Mouse (Mus musculus) stomach, embryonic 16.5 days (tissue): ENCODE results near the gene Lrrc4c. TPM values are rescaled to one million over a fixed set of nuclear protein-coding genes. Genes with fewer than 3 reads are reported as not detected.

Experiments used
- ATAC-seq: fragments of 200-750 bp; cut with Nextera tagmentation; 2 replicates; pipeline ENCODE4 v1.8.0; 2017; ENCODE audit warnings: moderate number of reproducible peaks, moderate TSS enrichment; ENCODE audit not compliant: insufficient read depth, low FRiP score
- H3K27ac ChIP-seq: fragments of 300-500 bp; sonication (generic); 2 replicates; pipeline ENCODE4 v1.5.1; 2014; ENCODE audit warnings: low read length
- H3K27me3 ChIP-seq: fragments of 300-500 bp; sonication (generic); 2 replicates; pipeline ENCODE4 v1.6.1; 2014; ENCODE audit warnings: low read length, control low read depth, mixed read lengths; ENCODE audit not compliant: control insufficient read depth, insufficient read depth
- H3K36me3 ChIP-seq: fragments of 300-500 bp; sonication (generic); 2 replicates; pipeline ENCODE4 v1.6.1; 2014; ENCODE audit warnings: low read length; ENCODE audit not compliant: control insufficient read depth, insufficient read depth
- H3K4me1 ChIP-seq: fragments of 300-500 bp; sonication (generic); 2 replicates; pipeline ENCODE4 v1.6.1; 2014; ENCODE audit warnings: low read length, control low read depth, mixed read lengths; ENCODE audit not compliant: control insufficient read depth, insufficient read depth
- H3K4me2 ChIP-seq: fragments of 300-500 bp; sonication (generic); 2 replicates; pipeline ENCODE4 v1.6.1; 2014; ENCODE audit warnings: low read depth, low read length, mixed read lengths
- H3K4me3 ChIP-seq: fragments of 300-500 bp; sonication (generic); replicated peaks from 2 replicates; pipeline ENCODE4 v1.5.1; 2014; ENCODE audit warnings: mild to moderate bottlenecking, low read length
- H3K9ac ChIP-seq: fragments of 300-500 bp; sonication (generic); 2 replicates; pipeline ENCODE4 v1.6.1; 2014; ENCODE audit warnings: low read length
- H3K9me3 ChIP-seq: fragments of 300-500 bp; sonication (generic); replicated peaks from 2 replicates; pipeline ENCODE4 v1.6.1; 2016; ENCODE audit warnings: low read length, control low read depth; ENCODE audit not compliant: control insufficient read depth
- WGBS: fragments of 180-500 bp; shearing (Covaris S2); extraction: QIAGEN DNeasy Blood & Tissue Kit; methylation state at CpG from one replicate; pipeline ENCODE4 v1.1.7; 2014; 5-methylcytosine and 5-hydroxymethylcytosine counted together
- polyA plus RNA-seq: library from polyadenylated mRNA; unstranded; fragments of >200 nt; fragmentation: Nextera tagmentation; extraction: Ambion mirVana; gene quantifications from 2 replicates; pipeline ENCODE4 v1.2.1, GENCODE M21; 2015

Lrrc4c gene
- polyA plus RNA-seq, 1 experiment from 2014 or later: 3.9 TPM

- no peak overlapping the region for H3K4me2 ChIP-seq
- H3K27me3 ChIP-seq: no peaks in the 10 kb centered on the region
- H3K9ac ChIP-seq: no peak overlapping the region
- H3K27ac ChIP-seq: no peak overlapping the region
- 76% methylated on average over 5 of the region's 5 CpGs for WGBS
- no peaks in the 10 kb centered on the region for H3K4me1 ChIP-seq
- no peaks in the 10 kb centered on the region for H3K9me3 ChIP-seq
- H3K36me3 ChIP-seq: no peaks in the 10 kb centered on the region
- no peak for ATAC-seq
- no peak overlapping the region for H3K4me3 ChIP-seq
Observed at GRCm38 (mm10) chr2:96850839-96851396, 532.9 kb downstream of the Lrrc4c start.

GRCm38 (mm10) chr2:96853797-96854196 lies 535.8 kb downstream of the Lrrc4c start:
- 100% methylated on average over 1 of the region's 1 CpGs for WGBS
- no peak for ATAC-seq
- H3K36me3 ChIP-seq: no peaks in the 10 kb centered on the region

GRCm38 (mm10) chr2:96876062-96876461 lies 558.1 kb downstream of the Lrrc4c start:
- H3K27me3 ChIP-seq: no peaks in the 10 kb centered on the region
- no peak overlapping the region for H3K4me2 ChIP-seq
- 89% methylated on average over 1 of the region's 1 CpGs for WGBS
- no peak overlapping the region for H3K9ac ChIP-seq
- H3K9me3 ChIP-seq: no peaks in the 10 kb centered on the region
- no peaks in the 10 kb centered on the region for H3K4me1 ChIP-seq
- H3K36me3 ChIP-seq: no peaks in the 10 kb centered on the region
- no peak overlapping the region for H3K4me3 ChIP-seq
- no peak overlapping the region for H3K27ac ChIP-seq
- ATAC-seq: no peak

More at GRCm38 (mm10) chr2:96853797-96854196, 535.8 kb downstream of the Lrrc4c start:
- H3K27me3 ChIP-seq: no peaks in the 10 kb centered on the region
- no peak overlapping the region for H3K4me2 ChIP-seq
- H3K4me3 ChIP-seq: no peak overlapping the region
- no peak overlapping the region for H3K9ac ChIP-seq
- H3K27ac ChIP-seq: no peak overlapping the region
- H3K9me3 ChIP-seq: no peaks in the 10 kb centered on the region
- H3K4me1 ChIP-seq: no peaks in the 10 kb centered on the region

GRCm38 (mm10) chr2:96949531-96949930 lies 631.6 kb downstream of the Lrrc4c start:
- Histone ChIP-seq H3K9me3 (no peaks in the 10 kb centered on the region), H3K4me1 (no peaks in the 10 kb centered on the region), H3K27ac (no peak overlapping the region), H3K27me3 (no peaks in the 10 kb centered on the region), H3K9ac (no peak overlapping the region), H3K4me2 (no peak overlapping the region), H3K36me3 (no peaks in the 10 kb centered on the region), H3K4me3 (no peak overlapping the region)
- whole genome bisulfite sequencing: 66% methylated on average over 3 of the region's 3 CpGs
- no peak for ATAC-seq

- H3K4me1 ChIP-seq: no peaks in the 10 kb centered on the region
- no peak overlapping the region for H3K27ac ChIP-seq
- no peak overlapping the region for H3K4me2 ChIP-seq
- H3K36me3 ChIP-seq: no peaks in the 10 kb centered on the region
- H3K9me3 ChIP-seq: no peaks in the 10 kb centered on the region
- no peak for ATAC-seq
- no peak overlapping the region for H3K4me3 ChIP-seq
- H3K27me3 ChIP-seq: no peaks in the 10 kb centered on the region
- H3K9ac ChIP-seq: no peak overlapping the region
Observed at GRCm38 (mm10) chr2:96999521-96999920, 681.6 kb downstream of the Lrrc4c start.

GRCm38 (mm10) chr2:97018319-97018718 lies 700.4 kb downstream of the Lrrc4c start:
- Histone ChIP-seq H3K4me3 (no peak overlapping the region), H3K27ac (no peak overlapping the region), H3K4me1 (no peaks in the 10 kb centered on the region), H3K9ac (no peak overlapping the region), H3K27me3 (no peaks in the 10 kb centered on the region), H3K36me3 (no peaks in the 10 kb centered on the region), H3K9me3 (no peaks in the 10 kb centered on the region), H3K4me2 (no peak overlapping the region)
- ATAC-seq: no peak
- 71% methylated on average over 3 of the region's 3 CpGs for WGBS

GRCm38 (mm10) chr2:97026991-97027390 lies 709.0 kb downstream of the Lrrc4c start:
- Histone ChIP-seq H3K4me1 (no peaks in the 10 kb centered on the region), H3K36me3 (no peaks in the 10 kb centered on the region), H3K9ac (no peak overlapping the region), H3K27me3 (no peaks in the 10 kb centered on the region), H3K4me3 (no peak overlapping the region), H3K27ac (no peak overlapping the region), H3K9me3 (no peaks in the 10 kb centered on the region), H3K4me2 (no peak overlapping the region)
- no peak for ATAC-seq
- 57% methylated on average over 1 of the region's 1 CpGs for WGBS

- no peak overlapping the region for H3K9ac ChIP-seq
- WGBS: 86% methylated on average over 1 of the region's 1 CpGs
- no peak overlapping the region for H3K4me2 ChIP-seq
- no peak overlapping the region for H3K27ac ChIP-seq
- H3K4me3 ChIP-seq: no peak overlapping the region
- no peaks in the 10 kb centered on the region for H3K9me3 ChIP-seq
- ATAC-seq: no peak
- H3K27me3 ChIP-seq: no peaks in the 10 kb centered on the region
- no peaks in the 10 kb centered on the region for H3K4me1 ChIP-seq
- H3K36me3 ChIP-seq: no peaks in the 10 kb centered on the region
Observed at GRCm38 (mm10) chr2:97027585-97027984, 709.6 kb downstream of the Lrrc4c start.

- H3K27me3 ChIP-seq: no peaks in the 10 kb centered on the region
- ATAC-seq: no peak
Observed at GRCm38 (mm10) chr2:97036401-97036800, 718.4 kb downstream of the Lrrc4c start.

More at GRCm38 (mm10) chr2:97036401-97036800, 718.4 kb downstream of the Lrrc4c start:
- Histone ChIP-seq H3K4me1 (no peaks in the 10 kb centered on the region), H3K27ac (no peak overlapping the region), H3K4me3 (no peak overlapping the region), H3K4me2 (no peak overlapping the region), H3K9ac (no peak overlapping the region), H3K9me3 (no peaks in the 10 kb centered on the region), H3K36me3 (no peaks in the 10 kb centered on the region)
